Mouse (Mus musculus): Measurements from ENCODE around the gene Eml5. TPM values are rescaled to one million over a fixed set of nuclear protein-coding genes. Genes with fewer than 3 reads are reported as not detected.

Eml5 gene
- polyA plus RNA-seq, 1 experiment from 2014 or later, result 19.8 TPM

DNA sequence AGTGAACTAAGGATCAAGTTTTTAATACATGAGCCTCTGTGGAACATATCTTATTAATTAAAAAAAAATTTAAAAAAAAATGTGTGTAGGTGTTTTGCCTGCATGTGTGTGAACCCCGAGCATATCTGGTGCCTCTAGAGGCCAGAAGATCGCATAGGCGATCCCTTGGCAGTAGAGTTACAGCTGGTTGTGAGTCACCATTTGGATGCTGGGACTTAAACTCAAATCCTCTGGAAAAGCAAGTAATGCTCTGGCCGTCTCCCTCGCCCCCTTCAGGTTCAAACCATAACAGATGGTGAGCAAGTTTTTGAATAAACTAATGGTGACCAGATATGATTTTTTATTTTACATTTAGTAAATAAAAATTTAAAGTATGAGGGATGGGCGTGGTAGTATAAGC is 143.6 kb downstream of the Eml5 start:
- Histone ChIP-seq H3K4me1 (peaks cover 6% of the 10 kb centered on the region), H3K36me3 (peaks cover 60% of the 10 kb centered on the region), H3K9me3 (replicated peaks) (no peaks in the 10 kb centered on the region), H3K27me3 (replicated peaks) (no peaks in the 10 kb centered on the region), H3K27ac (replicated peaks) (no peak overlapping the region), H3K9ac (replicated peaks) (no peak overlapping the region), H3K4me3 (replicated peaks) (no peak overlapping the region), H3K4me2 (no peak overlapping the region)
- no peak for ATAC-seq (ENCODE audit: low FRiP score)
- WGBS, result 93% methylated on average over 6 of the region's 6 CpGs

DNA sequence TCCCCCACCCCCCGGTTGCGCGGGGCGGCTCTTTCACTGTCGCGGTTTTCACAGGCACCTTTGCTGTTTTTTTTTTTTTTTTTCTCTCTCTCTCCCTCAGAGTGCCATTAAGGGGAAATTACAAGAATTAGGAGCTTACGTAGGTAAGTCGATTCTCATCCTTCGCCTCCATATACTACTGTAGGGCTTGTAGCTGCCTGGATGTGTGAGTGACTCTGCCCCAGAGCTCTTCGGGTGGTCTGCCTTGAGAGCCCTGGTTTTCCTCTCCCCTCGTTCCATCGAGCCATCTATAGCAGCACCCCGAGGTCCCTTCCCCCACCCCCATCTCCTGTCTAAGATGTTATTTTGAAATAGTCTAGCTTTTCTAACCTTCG is 153.9 kb downstream of the Eml5 start:
- peak overlapping the region; percentile 91 for H3K9ac ChIP-seq (replicated peaks)
- H3K36me3 ChIP-seq, result no peaks in the 10 kb centered on the region
- peaks cover 32% of the 10 kb centered on the region for H3K4me1 ChIP-seq
- H3K4me2 ChIP-seq, result peak overlapping the region; percentile 64
- peak; percentile 65 for ATAC-seq (ENCODE audit: low FRiP score)
- H3K9me3 ChIP-seq (replicated peaks), result no peaks in the 10 kb centered on the region
- peak overlapping the region; percentile 95 for H3K27ac ChIP-seq (replicated peaks)
- 2% methylated on average over 14 of the region's 14 CpGs for WGBS
- H3K4me3 ChIP-seq (replicated peaks), result peak overlapping the region; percentile 94
- no peaks in the 10 kb centered on the region for H3K27me3 ChIP-seq (replicated peaks)

DNA sequence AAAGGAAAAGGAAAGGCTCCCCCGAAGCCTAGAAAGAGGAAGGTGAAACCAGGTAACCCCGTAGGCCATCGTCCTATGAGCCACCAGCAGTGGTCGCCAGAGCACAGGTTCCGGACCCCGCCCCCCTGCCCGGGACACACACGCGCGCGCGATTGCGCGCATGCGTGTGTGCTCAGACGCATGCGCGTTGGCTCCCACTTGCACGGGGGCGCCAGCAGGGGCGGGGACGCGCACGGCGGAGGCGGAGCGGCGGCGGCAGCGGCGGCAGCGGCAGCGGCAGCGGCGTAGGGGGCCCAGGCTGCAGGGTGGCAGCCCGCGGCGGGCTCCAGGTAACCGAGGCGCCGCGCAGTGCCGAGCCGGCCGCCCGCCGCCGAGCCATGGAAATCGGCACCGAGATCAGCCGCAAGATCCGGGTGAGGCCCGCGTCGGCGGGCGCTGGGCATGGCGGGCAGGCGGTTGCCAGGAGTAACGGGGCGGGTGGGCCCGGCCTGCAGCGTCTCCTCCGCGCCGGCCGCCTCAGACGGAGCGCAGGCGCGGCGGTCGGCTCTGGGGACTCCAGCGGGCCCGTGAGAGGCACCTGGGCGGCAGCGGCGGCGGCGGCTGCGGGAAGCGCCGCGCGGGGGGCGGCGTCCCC is 154.4 kb downstream of the Eml5 start, which contains the start of gene Zc3h14:
Gene Zc3h14 (plus strand): TSS at position 219 of the 634 bp plus-strand sequence.
- peak; percentile 90 for ATAC-seq (ENCODE audit: low FRiP score)
- H3K4me3 ChIP-seq (replicated peaks), result peak within 1 kb of the TSS; percentile 94
- no peaks in the 10 kb centered on the region for H3K36me3 ChIP-seq
- H3K9ac ChIP-seq (replicated peaks), result peak within 1 kb of the TSS; percentile 91
- no peaks in the 10 kb centered on the region for H3K27me3 ChIP-seq (replicated peaks)
- under 1% methylated on average over 83 of the region's 87 CpGs for WGBS
- H3K4me1 ChIP-seq, result peaks cover 32% of the 10 kb centered on the region
- H3K9me3 ChIP-seq (replicated peaks), result no peaks in the 10 kb centered on the region
- H3K27ac ChIP-seq (replicated peaks), result peak within 1 kb of the TSS; percentile 95
- H3K4me2 ChIP-seq, result peak within 1 kb of the TSS; percentile 64

DNA sequence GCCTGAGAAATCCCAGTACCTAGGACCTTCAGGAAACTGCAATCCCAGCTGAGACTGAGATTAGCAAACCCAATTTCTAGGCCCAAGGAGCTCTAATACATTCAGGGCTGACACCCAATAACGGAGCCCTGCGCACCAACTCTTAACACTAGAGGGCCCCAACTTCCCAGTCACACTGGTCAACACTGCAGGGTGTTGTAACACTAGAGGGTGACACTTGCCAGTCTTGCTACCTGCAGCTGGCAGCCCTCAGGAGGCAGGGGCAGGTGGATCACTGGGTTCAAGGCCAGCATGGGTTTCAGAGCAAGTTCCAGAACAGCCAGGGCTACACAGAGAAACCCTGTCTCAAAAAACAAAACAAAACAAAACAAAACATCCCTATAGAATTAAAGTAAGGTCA is 155.2 kb downstream of the Eml5 start:
- Histone ChIP-seq H3K27me3 (replicated peaks) (no peaks in the 10 kb centered on the region), H3K27ac (replicated peaks) (no peak overlapping the region), H3K36me3 (no peaks in the 10 kb centered on the region), H3K4me3 (replicated peaks) (no peak overlapping the region), H3K4me2 (no peak overlapping the region), H3K4me1 (peaks cover 28% of the 10 kb centered on the region), H3K9me3 (replicated peaks) (no peaks in the 10 kb centered on the region), H3K9ac (replicated peaks) (no peak overlapping the region)
- peak; percentile 40; the same call in 1 of the 2 replicates for ATAC-seq (ENCODE audit: low FRiP score)
- WGBS, result 27% methylated on average over 2 of the region's 2 CpGs

DNA sequence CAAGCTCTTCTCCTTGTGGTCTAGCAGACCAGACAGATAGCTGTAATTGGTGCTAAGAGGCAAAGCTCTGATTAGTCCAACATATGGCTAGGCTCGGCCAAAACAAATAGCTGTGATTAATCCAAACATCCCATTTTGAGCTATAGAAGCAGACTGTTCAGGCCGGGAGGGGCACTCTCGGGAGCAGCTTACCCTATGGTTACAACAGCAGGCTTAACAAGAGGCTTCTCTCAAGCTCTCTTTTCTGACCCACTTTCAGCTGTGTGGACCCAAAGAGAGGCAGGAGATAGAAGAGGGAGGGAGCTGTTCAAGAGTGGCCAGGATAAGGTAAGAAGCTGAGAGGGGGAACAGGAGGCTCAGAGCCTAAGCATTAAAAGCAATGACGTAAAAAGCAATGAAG is 155.7 kb downstream of the Eml5 start:
- Histone ChIP-seq H3K27ac (replicated peaks) (no peak overlapping the region), H3K4me1 (peaks cover 25% of the 10 kb centered on the region), H3K4me3 (replicated peaks) (no peak overlapping the region), H3K36me3 (no peaks in the 10 kb centered on the region), H3K9me3 (replicated peaks) (no peaks in the 10 kb centered on the region), H3K27me3 (replicated peaks) (no peaks in the 10 kb centered on the region), H3K4me2 (no peak overlapping the region), H3K9ac (replicated peaks) (no peak overlapping the region)
- ATAC-seq (ENCODE audit: low FRiP score), result no peak
- WGBS, result 72% methylated on average over 4 of the region's 4 CpGs

DNA sequence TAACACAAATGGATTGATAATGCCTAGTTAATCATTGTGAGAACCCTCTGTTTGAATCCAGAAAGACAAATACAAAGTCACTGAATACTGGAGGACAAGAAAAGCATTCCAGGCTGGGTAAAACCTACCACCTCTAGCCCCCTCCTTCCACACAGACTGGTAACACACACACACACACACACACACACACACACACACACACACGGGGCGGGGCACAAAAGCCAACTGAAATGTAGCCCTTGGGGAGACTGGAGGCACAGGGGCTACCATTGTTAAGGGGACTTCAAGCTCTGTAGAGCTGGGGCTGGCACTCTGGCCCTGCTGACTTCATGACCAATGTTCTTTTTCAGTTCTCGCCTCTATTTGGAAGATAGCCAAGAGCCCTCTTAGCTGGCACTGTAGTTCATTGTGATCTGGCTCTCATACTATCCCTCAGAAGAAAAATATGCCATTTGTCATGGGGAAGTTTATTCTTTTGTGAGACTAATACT is 160.2 kb downstream of the Eml5 start:
- 65% methylated on average over 3 of the region's 3 CpGs for WGBS

DNA sequence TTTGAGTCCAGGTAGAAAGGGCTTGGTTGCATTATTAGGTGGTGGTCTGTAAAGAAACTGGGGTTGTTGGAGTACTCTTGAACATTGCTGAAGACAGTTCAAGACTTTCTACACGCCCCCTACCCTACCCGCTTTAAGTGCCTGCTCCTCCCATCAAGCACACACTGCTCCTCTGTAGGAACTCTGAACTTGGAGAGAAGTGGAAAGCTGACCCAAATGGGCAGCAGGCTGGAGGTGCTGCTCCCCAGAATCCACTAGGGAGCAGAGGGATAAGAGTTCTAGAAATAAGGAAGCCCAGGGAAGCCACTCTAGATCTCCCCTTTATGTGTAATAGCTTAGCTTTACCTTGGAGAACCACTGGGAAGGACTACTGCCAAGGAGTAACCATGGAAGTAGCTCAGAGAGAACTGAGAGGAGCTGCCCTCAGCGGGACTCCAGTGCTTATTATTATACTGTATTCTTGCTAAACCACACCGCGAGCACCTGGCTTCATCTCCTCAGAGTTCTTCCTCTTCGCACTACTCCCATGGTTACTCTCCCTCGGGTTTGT is 163.4 kb downstream of the Eml5 start:
- Histone ChIP-seq H3K9ac (replicated peaks) (peak overlapping the region; percentile 70), H3K4me3 (replicated peaks) (peak overlapping the region; percentile 68), H3K36me3 (no peaks in the 10 kb centered on the region), H3K4me1 (peaks cover 27% of the 10 kb centered on the region), H3K27ac (replicated peaks) (0 out of 2 replicates have a peak overlapping the region, but pooled peaks have one; percentile 73), H3K9me3 (replicated peaks) (no peaks in the 10 kb centered on the region), H3K27me3 (replicated peaks) (peaks cover 15% of the 10 kb centered on the region), H3K4me2 (peak overlapping the region; percentile 99)
- no peak for ATAC-seq (ENCODE audit: low FRiP score)
- 10% methylated on average over 7 of the region's 7 CpGs for WGBS

More for the DNA sequence above, 160.2 kb downstream of the Eml5 start:
- Histone ChIP-seq H3K36me3 (no peaks in the 10 kb centered on the region), H3K4me3 (replicated peaks) (no peak overlapping the region), H3K27ac (replicated peaks) (no peak overlapping the region), H3K27me3 (replicated peaks) (peaks cover 15% of the 10 kb centered on the region), H3K9me3 (replicated peaks) (no peaks in the 10 kb centered on the region), H3K4me2 (no peak overlapping the region), H3K4me1 (peaks cover 9% of the 10 kb centered on the region), H3K9ac (replicated peaks) (no peak overlapping the region)
- no peak for ATAC-seq (ENCODE audit: low FRiP score)

DNA sequence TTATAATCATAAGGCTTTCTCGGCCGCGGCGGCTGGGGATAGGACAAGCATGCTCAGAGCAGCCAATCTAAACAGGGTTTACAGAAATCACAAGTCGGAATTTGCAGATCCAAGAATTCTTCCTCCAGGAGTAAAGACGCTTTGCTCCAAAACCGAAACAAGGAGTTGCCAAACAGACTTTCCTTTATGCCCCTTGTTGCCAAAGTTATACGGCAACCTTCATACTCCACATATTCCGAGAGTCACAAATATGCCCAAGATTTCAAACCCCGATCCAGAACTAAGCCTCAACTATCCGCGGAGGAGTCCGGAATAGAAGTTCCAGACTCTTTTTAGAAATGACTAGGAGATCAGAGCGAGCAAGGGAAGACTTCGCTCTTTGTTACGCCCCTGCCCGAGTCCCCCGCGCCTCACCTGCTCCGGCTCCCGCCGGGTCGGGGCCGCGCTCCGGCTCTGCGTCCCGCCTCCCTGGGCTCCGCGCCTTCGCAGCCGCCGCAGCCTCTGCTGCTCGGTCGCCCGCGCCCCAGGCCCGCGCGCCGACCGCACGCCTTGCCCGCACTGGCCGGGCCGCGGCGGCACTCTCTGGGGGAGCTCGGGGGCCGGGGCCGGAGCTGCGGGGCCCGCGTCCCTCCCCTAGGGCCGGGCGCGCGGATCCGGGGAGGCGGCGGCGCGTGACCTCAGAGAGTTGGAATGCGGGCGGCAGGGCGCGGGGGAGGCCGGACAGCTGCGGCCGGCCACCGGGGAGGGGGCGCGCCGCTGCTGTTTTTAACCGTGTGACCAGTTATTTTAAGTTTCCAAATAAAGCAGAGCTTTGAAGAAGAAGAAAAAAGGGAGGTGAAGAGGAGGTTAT is 164.1 kb downstream of the Eml5 start, which contains the start of gene Ptpn21:
Gene Ptpn21 (minus strand): TSS at position 455 of the 850 bp plus-strand sequence.
- Histone ChIP-seq H3K27ac (replicated peaks) (peak within 1 kb of the TSS; percentile 73), H3K4me3 (replicated peaks) (peak within 1 kb of the TSS; percentile 68), H3K4me2 (peak within 1 kb of the TSS; percentile 99), H3K9ac (replicated peaks) (peak within 1 kb of the TSS; percentile 70), H3K27me3 (replicated peaks) (peaks cover 15% of the 10 kb centered on the region), H3K36me3 (no peaks in the 10 kb centered on the region), H3K9me3 (replicated peaks) (no peaks in the 10 kb centered on the region), H3K4me1 (peaks cover 34% of the 10 kb centered on the region)
- WGBS, result under 1% methylated on average over 66 of the region's 75 CpGs
- peak; percentile 13 for ATAC-seq (ENCODE audit: low FRiP score)

Other genes starting within 250 kb of the Eml5 start
- gene Ptpn21, start 164.1 kb downstream of the Eml5 start, polyA plus RNA-seq (2015; fragmentation: Nextera tagmentation; extraction: Ambion mirVana), result 3.4 and 4.6 TPM in 2 replicates
- 96.3 and 105 TPM in 2 replicates for gene Zc3h14, start 154.5 kb downstream of the Eml5 start, polyA plus RNA-seq (2015; fragmentation: Nextera tagmentation; extraction: Ambion mirVana)
- gene Ttc8, start 19.1 kb upstream of the Eml5 start, polyA plus RNA-seq (2015; fragmentation: Nextera tagmentation; extraction: Ambion mirVana), result 31.2 and 32.0 TPM in 2 replicates